Mouse (Mus musculus) c-Kit-positive CD71-positive TER-119-positive erythroid progenitor cells, embryonic 14.5 days (primary cell): ENCODE data around the gene Fgfr2.
A peak's percentile ranks its signal among the peaks of the same experiment; 100 is the strongest.

Source experiments
- DNase-seq: peaks from one replicate; pipeline ENCODE4 v3.0.0-alpha.2; 2013; ENCODE audit warnings: low spot score

Gene Fgfr2

GRCm38 (mm10) chr7:132261885-132262284 is 861.3 kb downstream of the Fgfr2 start:
- peak; percentile 79 for DNase-seq

- no peak for DNase-seq
These were observed 862.5 kb downstream of the Fgfr2 start for GRCm38 (mm10) chr7:132260632-132261031.

- no peak for DNase-seq
These were observed 864.3 kb downstream of the Fgfr2 start for GRCm38 (mm10) chr7:132258817-132259216.

GRCm38 (mm10) chr7:132258216-132258615 is 864.9 kb downstream of the Fgfr2 start:
- DNase-seq = no peak

GRCm38 (mm10) chr7:132253513-132253912 is 869.6 kb downstream of the Fgfr2 start:
- no peak for DNase-seq

- DNase-seq = no peak
These were observed 870.1 kb downstream of the Fgfr2 start for GRCm38 (mm10) chr7:132253078-132253477.

GRCm38 (mm10) chr7:132249563-132250119 is 873.5 kb downstream of the Fgfr2 start:
- no peak for DNase-seq

- DNase-seq = no peak
These were observed 875.6 kb downstream of the Fgfr2 start for GRCm38 (mm10) chr7:132247567-132247966.

GRCm38 (mm10) chr7:132247091-132247490 is 876.1 kb downstream of the Fgfr2 start:
- DNase-seq = no peak

GRCm38 (mm10) chr7:132245730-132246129 is 877.4 kb downstream of the Fgfr2 start:
- DNase-seq = no peak

GRCm38 (mm10) chr7:132244637-132245036 is 878.5 kb downstream of the Fgfr2 start:
- DNase-seq = no peak

- no peak for DNase-seq
These were observed 879.9 kb downstream of the Fgfr2 start for GRCm38 (mm10) chr7:132243225-132243624.

- DNase-seq = peak; percentile 42
These were observed 880.5 kb downstream of the Fgfr2 start for GRCm38 (mm10) chr7:132242617-132243141.

GRCm38 (mm10) chr7:132238921-132239320 is 884.2 kb downstream of the Fgfr2 start:
- no peak for DNase-seq

- DNase-seq = no peak
These were observed 886.0 kb downstream of the Fgfr2 start for GRCm38 (mm10) chr7:132237191-132237590.

- no peak for DNase-seq
These were observed 886.4 kb downstream of the Fgfr2 start for GRCm38 (mm10) chr7:132236789-132237188.

- DNase-seq = no peak
These were observed 888.9 kb downstream of the Fgfr2 start for GRCm38 (mm10) chr7:132234250-132234649.

- DNase-seq = no peak
These were observed 889.4 kb downstream of the Fgfr2 start for GRCm38 (mm10) chr7:132233732-132234131.

GRCm38 (mm10) chr7:132232937-132233336 is 890.2 kb downstream of the Fgfr2 start:
- DNase-seq = no peak

GRCm38 (mm10) chr7:132231476-132231875 is 891.7 kb downstream of the Fgfr2 start:
- DNase-seq = peak; percentile 28

GRCm38 (mm10) chr7:132230961-132231360 is 892.2 kb downstream of the Fgfr2 start:
- DNase-seq = no peak

- DNase-seq = no peak
These were observed 896.0 kb downstream of the Fgfr2 start for GRCm38 (mm10) chr7:132227075-132227640.

GRCm38 (mm10) chr7:132226379-132227074 is 896.6 kb downstream of the Fgfr2 start:
- DNase-seq = peak; percentile 79
